14 mouse cellular contexts compared by ENCODE assay signal in genomic region chr9:91456843-91457242, GRCm38 (mm10).
"Had no signal": no experiment of that assay in that cellular context is flagged by ENCODE, and none has a peak within 500 bp of the region (broad histone marks: within the 10 kb centered on the region; RNA-seq: fewer than 3 reads in every experiment).

No protein-coding gene starts in this region.

- H3K27ac ChIP-seq: kidney, embryonic 15.5 days; limb, embryonic 13.5 days; liver, embryonic 14.5 days; midbrain, embryonic 12.5 days; neural tube, embryonic 12.5 days had no signal

- H3K9ac ChIP-seq: kidney, embryonic 15.5 days; limb, embryonic 13.5 days; liver, embryonic 14.5 days; midbrain, embryonic 12.5 days; neural tube, embryonic 12.5 days had no signal

- H3K36me3 ChIP-seq: kidney, embryonic 15.5 days; limb, embryonic 13.5 days; midbrain, embryonic 12.5 days; neural tube, embryonic 12.5 days had no signal

- H3K4me2 ChIP-seq: kidney, embryonic 15.5 days; limb, embryonic 13.5 days; midbrain, embryonic 12.5 days; neural tube, embryonic 12.5 days had no signal

- H3K4me3 ChIP-seq: kidney, embryonic 15.5 days; limb, embryonic 13.5 days; midbrain, embryonic 12.5 days; myocyte; neural tube, embryonic 12.5 days had no signal

- H3K9me3 ChIP-seq: kidney, embryonic 15.5 days; limb, embryonic 13.5 days; midbrain, embryonic 12.5 days; neural tube, embryonic 12.5 days had no signal

- H3K27me3 ChIP-seq: kidney, embryonic 15.5 days; limb, embryonic 13.5 days; midbrain, embryonic 12.5 days; neural tube, embryonic 12.5 days had no signal

- H3K4me1 ChIP-seq: kidney, embryonic 15.5 days; limb, embryonic 13.5 days; midbrain, embryonic 12.5 days; neural tube, embryonic 12.5 days had no signal

- DNase-seq: kidney, postnatal 14 days; left cerebral cortex, postnatal 4 days; lung, adult 18-20 months; retina, postnatal 1 day; right cerebral cortex, postnatal 4 days; spleen, adult 18-20 months; thymus, adult 18-20 months; thymus, postnatal 25 days had no signal
